Mouse (Mus musculus) megakaryocyte, embryonic 14.5 days (primary cell): ENCODE results near the gene Clpp.

ENCODE experiments used
- FLI1 ChIP-seq: IDR thresholded peaks from 2 replicates; pipeline ENCODE4 v1.6.1; 2012; ENCODE audit warnings: low read length, inconsistent platforms, mixed read lengths
- GATA1 ChIP-seq: IDR thresholded peaks from 3 replicates; pipeline ENCODE4 v1.6.1; 2012; ENCODE audit warnings: mixed read lengths, low read length, inconsistent platforms, borderline replicate concordance

DNA sequence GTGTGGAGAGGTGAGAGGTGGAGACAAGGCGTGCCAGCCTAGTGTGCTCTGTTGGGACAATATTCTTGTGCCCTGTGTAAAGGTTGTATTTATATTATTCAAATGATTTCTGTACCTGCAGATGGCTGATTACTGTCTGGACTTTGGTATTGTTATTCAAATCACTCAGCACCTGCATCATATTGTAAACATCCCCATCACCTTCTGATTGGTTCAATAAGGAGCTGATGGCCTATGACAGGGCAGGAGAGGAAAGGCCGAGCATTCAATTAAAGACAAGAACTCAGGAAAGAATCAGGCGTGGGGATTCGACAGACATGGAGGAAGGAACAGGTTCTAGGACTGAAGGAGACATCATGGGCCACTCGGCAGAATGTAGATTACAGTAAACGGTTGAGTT, 26.5 kb upstream of the Clpp start:
- TF ChIP-seq GATA1 (no peak), FLI1 (no peak)
